Mouse (Mus musculus) forebrain, postnatal 0 days (tissue): ENCODE results near the gene Hc. TPM values are rescaled to one million over a fixed set of nuclear protein-coding genes. Genes with fewer than 3 reads are reported as not detected.
A peak's percentile ranks its signal among the peaks of the same experiment; 100 is the strongest.

Source experiments
- ATAC-seq: fragments of 200-750 bp; cut with Nextera tagmentation; 2 replicates; pipeline ENCODE4 v1.8.0; 2017; ENCODE audit warnings: mild to moderate bottlenecking, moderate library complexity
- DNase-seq: peaks from one replicate; pipeline ENCODE4 v3.0.0-alpha.2; 2015
- H3K27ac ChIP-seq: fragments of 300-500 bp; sonication (generic); 2 replicates; pipeline ENCODE4 v1.5.1; 2014; ENCODE audit warnings: low read depth, mild to moderate bottlenecking, antibody characterized with exemption, low read length, moderate library complexity, mixed read lengths
- H3K27me3 ChIP-seq: fragments of 300-500 bp; sonication (generic); 2 replicates; pipeline ENCODE4 v1.6.1; 2014; ENCODE audit warnings: mild to moderate bottlenecking, low read length, mixed read lengths; ENCODE audit not compliant: insufficient read depth
- H3K36me3 ChIP-seq: fragments of 300-500 bp; sonication (generic); 2 replicates; pipeline ENCODE4 v1.6.1; 2014; ENCODE audit warnings: mild to moderate bottlenecking, moderate library complexity; ENCODE audit not compliant: insufficient read depth
- H3K4me1 ChIP-seq: fragments of 300-500 bp; sonication (generic); 2 replicates; pipeline ENCODE4 v1.6.1; 2014; ENCODE audit warnings: antibody characterized with exemption; ENCODE audit not compliant: insufficient read depth
- H3K4me2 ChIP-seq: fragments of 300-500 bp; sonication (generic); 2 replicates; pipeline ENCODE4 v1.6.1; 2014; ENCODE audit warnings: low read depth, mild to moderate bottlenecking, moderate library complexity
- H3K4me3 ChIP-seq: fragments of 300-500 bp; sonication (generic); 2 replicates; pipeline ENCODE4 v1.5.1; 2014; ENCODE audit warnings: low read depth, low read length, mixed read lengths
- H3K9ac ChIP-seq: fragments of 300-500 bp; sonication (generic); 2 replicates; pipeline ENCODE4 v1.6.1; 2014; ENCODE audit warnings: mild to moderate bottlenecking
- H3K9me3 ChIP-seq: fragments of 300-500 bp; sonication (generic); 2 replicates; pipeline ENCODE4 v1.6.1; 2016; ENCODE audit warnings: low read length
- CTCF ChIP-seq: sonication (generic); IDR thresholded peaks from 2 replicates; pipeline ENCODE4 v1.5.1; 2016; ENCODE audit warnings: antibody characterized with exemption, control low read depth, low read depth
- WGBS: fragments of 180-500 bp; shearing (Covaris S2); extraction: QIAGEN DNeasy Blood & Tissue Kit; methylation state at CpG from one replicate; pipeline ENCODE4 v1.1.7; 2014; 5-methylcytosine and 5-hydroxymethylcytosine counted together
- polyA plus RNA-seq: library from polyadenylated mRNA; unstranded; fragments of >200 nt; fragmentation: Nextera tagmentation; extraction: Ambion mirVana; gene quantifications from 2 replicates; pipeline ENCODE4 v1.2.1, GENCODE M21; 2015
- total RNA-seq: library from RNA; depleted of rRNA; stranded (reverse); fragments of >200 nt; gene quantifications from 2 replicates; pipeline ENCODE4 v1.2.3, GENCODE M21; 2014

Gene Hc
- total and polyA plus RNA-seq, 2 experiments from 2014 or later, result 1.1 to 1.3 TPM

DNA sequence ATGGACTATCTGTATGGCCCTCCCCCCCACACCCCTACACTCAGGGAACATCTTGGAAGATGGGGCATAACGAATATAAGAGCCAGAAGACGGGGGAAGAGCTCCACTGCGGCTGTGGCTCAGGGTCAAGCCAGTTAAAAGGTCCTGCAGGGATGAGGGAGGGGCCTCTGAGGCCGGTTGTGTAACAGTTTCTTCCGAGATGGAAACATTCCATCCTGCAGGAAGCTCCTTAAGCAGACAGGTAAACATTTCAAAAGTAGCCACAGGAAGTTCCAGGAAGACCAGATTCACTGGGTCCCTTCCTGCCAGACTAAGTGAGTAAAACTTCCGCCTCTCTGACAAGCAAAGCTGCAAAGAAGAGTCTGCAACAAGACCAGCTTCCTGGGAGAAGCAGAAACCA lies 45.4 kb downstream of the Hc start:
- H3K4me3 ChIP-seq, result no peak overlapping the region
- no peak overlapping the region for H3K27ac ChIP-seq
- no peaks in the 10 kb centered on the region for H3K36me3 ChIP-seq
- ATAC-seq (no peak), DNase-seq (no peak)
- TF ChIP-seq CTCF, result no peak
- H3K4me2 ChIP-seq, result no peak overlapping the region
- H3K9me3 ChIP-seq, result no peaks in the 10 kb centered on the region
- no peaks in the 10 kb centered on the region for H3K4me1 ChIP-seq
- no peak overlapping the region for H3K9ac ChIP-seq
- H3K27me3 ChIP-seq, result no peaks in the 10 kb centered on the region
- WGBS, result 54% methylated on average over 6 of the region's 6 CpGs

DNA sequence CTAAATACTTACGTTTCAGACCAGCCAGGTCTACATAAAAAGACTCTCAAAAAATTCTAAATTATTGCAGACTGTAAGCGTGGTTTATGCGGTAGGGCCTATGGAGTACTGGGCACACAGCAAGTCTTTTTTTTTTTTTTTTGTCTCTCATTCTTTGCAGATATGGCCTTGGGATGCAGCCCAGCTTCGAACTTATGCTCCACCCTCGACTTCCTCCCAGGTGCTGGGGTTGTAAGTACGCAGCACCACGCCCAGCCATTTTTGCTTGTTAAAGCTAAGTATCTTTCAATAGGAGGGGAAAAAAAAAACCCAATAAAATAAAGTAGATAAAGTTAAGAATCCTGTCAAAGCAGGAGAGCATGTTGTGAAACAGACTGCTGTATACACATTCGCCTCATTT lies 49.6 kb downstream of the Hc start:
- no peak overlapping the region for H3K27ac ChIP-seq
- no peaks in the 10 kb centered on the region for H3K4me1 ChIP-seq
- no peaks in the 10 kb centered on the region for H3K36me3 ChIP-seq
- WGBS, result 92% methylated on average over 8 of the region's 8 CpGs
- no peaks in the 10 kb centered on the region for H3K9me3 ChIP-seq
- no peak overlapping the region for H3K4me2 ChIP-seq
- H3K4me3 ChIP-seq, result no peak overlapping the region
- H3K27me3 ChIP-seq, result no peaks in the 10 kb centered on the region
- no peak overlapping the region for H3K9ac ChIP-seq
- DNase-seq (no peak), ATAC-seq (no peak)
- no peak for TF ChIP-seq CTCF

- no peaks in the 10 kb centered on the region for H3K27me3 ChIP-seq
- no peak for ATAC-seq
- no peaks in the 10 kb centered on the region for H3K36me3 ChIP-seq
- no peak overlapping the region for H3K4me3 ChIP-seq
- TF ChIP-seq CTCF, result no peak
- H3K9ac ChIP-seq, result no peak overlapping the region
- DNase-seq, result no peak
- no peak overlapping the region for H3K27ac ChIP-seq
- no peaks in the 10 kb centered on the region for H3K4me1 ChIP-seq
- H3K9me3 ChIP-seq, result no peaks in the 10 kb centered on the region
- 66% methylated on average over 9 of the region's 9 CpGs for WGBS
- no peak overlapping the region for H3K4me2 ChIP-seq
These were observed 62.3 kb downstream of the Hc start for GRCm38 (mm10) chr2:34998956-34999355.

GRCm38 (mm10) chr2:34996506-34996905 lies 64.7 kb downstream of the Hc start:
- Histone ChIP-seq H3K4me1 (peaks cover 4% of the 10 kb centered on the region; the same call in 1 of the 2 replicates), H3K9ac (no peak overlapping the region), H3K9me3 (no peaks in the 10 kb centered on the region), H3K4me2 (no peak overlapping the region), H3K27ac (no peak overlapping the region), H3K27me3 (no peaks in the 10 kb centered on the region), H3K36me3 (no peaks in the 10 kb centered on the region), H3K4me3 (no peak overlapping the region)
- no peak for TF ChIP-seq CTCF
- DNase-seq (no peak), ATAC-seq (no peak)
- WGBS, result 88% methylated on average over 5 of the region's 5 CpGs

GRCm38 (mm10) chr2:34993696-34994356 lies 67.4 kb downstream of the Hc start:
- TF ChIP-seq CTCF, result no peak

GRCm38 (mm10) chr2:34992729-34993695 lies 68.2 kb downstream of the Hc start:
- peak overlapping the region; percentile 54; the same call in 1 of the 2 replicates for H3K27ac ChIP-seq
- WGBS, result 8% methylated on average over 9 of the region's 9 CpGs

More at GRCm38 (mm10) chr2:34993696-34994356, 67.4 kb downstream of the Hc start:
- Histone ChIP-seq H3K9ac (no peak overlapping the region), H3K27ac (0 out of 2 replicates have a peak overlapping the region, but pooled peaks have one; percentile 1), H3K9me3 (no peaks in the 10 kb centered on the region), H3K4me1 (peaks cover 4% of the 10 kb centered on the region; the same call in 1 of the 2 replicates), H3K27me3 (no peaks in the 10 kb centered on the region), H3K4me3 (no peak overlapping the region), H3K4me2 (no peak overlapping the region), H3K36me3 (no peaks in the 10 kb centered on the region)
- DNase-seq (peak; percentile 30), ATAC-seq (peak; percentile 42; the same call in 1 of the 2 replicates)
- 16% methylated on average over 5 of the region's 5 CpGs for WGBS

GRCm38 (mm10) chr2:34991966-34992365 lies 69.3 kb downstream of the Hc start:
- H3K9ac ChIP-seq, result no peak overlapping the region
- H3K4me3 ChIP-seq, result no peak overlapping the region
- no peak overlapping the region for H3K27ac ChIP-seq
- TF ChIP-seq CTCF, result no peak
- H3K9me3 ChIP-seq, result no peaks in the 10 kb centered on the region
- H3K36me3 ChIP-seq, result no peaks in the 10 kb centered on the region
- peaks cover 4% of the 10 kb centered on the region; the same call in 1 of the 2 replicates for H3K4me1 ChIP-seq
- ATAC-seq (no peak), DNase-seq (no peak)
- H3K4me2 ChIP-seq, result no peak overlapping the region
- H3K27me3 ChIP-seq, result no peaks in the 10 kb centered on the region
- WGBS, result 77% methylated on average over 3 of the region's 3 CpGs

More at GRCm38 (mm10) chr2:34992729-34993695, 68.2 kb downstream of the Hc start:
- no peak for TF ChIP-seq CTCF
- H3K4me1 ChIP-seq, result peaks cover 4% of the 10 kb centered on the region; the same call in 1 of the 2 replicates
- no peaks in the 10 kb centered on the region for H3K9me3 ChIP-seq
- H3K9ac ChIP-seq, result 0 out of 2 replicates have a peak overlapping the region, but pooled peaks have one; percentile 1
- H3K4me3 ChIP-seq, result no peak overlapping the region
- no peak overlapping the region for H3K4me2 ChIP-seq
- H3K36me3 ChIP-seq, result no peaks in the 10 kb centered on the region
- ATAC-seq (peak; percentile 90), DNase-seq (peak; percentile 73)
- H3K27me3 ChIP-seq, result no peaks in the 10 kb centered on the region
